Mouse (Mus musculus) lung, adult 2 months (tissue): ENCODE results near the gene Grhl3.

Experiments used
- CTCF ChIP-seq: fragments of 200-500 bp; IDR thresholded peaks from 2 replicates; pipeline ENCODE4 v1.5.1; 2011; ENCODE audit warnings: mild to moderate bottlenecking, low read length, control low read depth; ENCODE audit not compliant: insufficient read depth
- POLR2A ChIP-seq: fragments of 200-500 bp; IDR thresholded peaks from 2 replicates; pipeline ENCODE4 v1.6.1; 2011; ENCODE audit warnings: low read depth, mild to moderate bottlenecking, control low read depth, low read length, borderline replicate concordance; ENCODE audit errors: extremely low read depth

- no peak for TF ChIP-seq CTCF
- no peak for TF ChIP-seq POLR2A
Measured at GRCm38 (mm10) chr4:135620461-135620860, 47.0 kb upstream of the Grhl3 start.
